Mouse (Mus musculus) frontal cortex, postnatal 36 days (tissue): ENCODE measurements around the gene Gm20518.

Experiments used
- DNase-seq, 2 experiments: peaks; one replicate each; pipeline ENCODE4 v3.0.0; 2022; ENCODE audit warnings: low spot score in 2 of 2

Gm20518 gene

DNA sequence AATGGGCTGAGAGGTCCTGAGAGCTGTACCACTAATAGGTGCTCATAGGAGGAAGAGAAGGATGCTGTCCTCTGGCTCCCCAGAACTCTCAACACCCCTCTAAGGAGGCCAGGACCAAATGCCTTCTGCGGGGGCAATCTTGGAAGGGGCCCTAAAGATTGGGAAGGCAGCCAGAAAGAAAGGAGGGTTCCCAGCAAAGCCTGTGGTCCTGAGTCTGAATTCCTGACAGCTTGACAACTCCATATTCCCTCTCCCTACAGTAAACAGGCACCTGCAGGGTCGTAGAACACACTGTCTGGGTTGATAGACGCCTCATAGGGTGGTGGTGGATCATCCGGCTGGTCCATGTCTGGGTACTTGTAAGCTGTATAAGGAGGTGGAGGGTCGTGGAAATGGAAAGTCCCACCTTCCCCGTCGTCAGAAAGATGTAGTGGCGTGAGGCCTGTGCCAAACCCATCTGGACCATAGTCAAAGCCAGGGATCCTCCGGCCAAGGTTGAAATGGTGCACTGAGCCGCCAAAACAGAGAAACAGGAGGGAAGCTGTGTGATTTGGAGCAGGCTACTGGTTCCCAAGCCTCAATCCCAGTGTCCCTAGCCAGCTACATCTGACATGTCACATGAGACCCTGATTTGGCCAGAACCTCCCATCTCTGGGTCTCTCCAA, 47.6 kb downstream of the Gm20518 start:
- DNase-seq = no peak

DNA sequence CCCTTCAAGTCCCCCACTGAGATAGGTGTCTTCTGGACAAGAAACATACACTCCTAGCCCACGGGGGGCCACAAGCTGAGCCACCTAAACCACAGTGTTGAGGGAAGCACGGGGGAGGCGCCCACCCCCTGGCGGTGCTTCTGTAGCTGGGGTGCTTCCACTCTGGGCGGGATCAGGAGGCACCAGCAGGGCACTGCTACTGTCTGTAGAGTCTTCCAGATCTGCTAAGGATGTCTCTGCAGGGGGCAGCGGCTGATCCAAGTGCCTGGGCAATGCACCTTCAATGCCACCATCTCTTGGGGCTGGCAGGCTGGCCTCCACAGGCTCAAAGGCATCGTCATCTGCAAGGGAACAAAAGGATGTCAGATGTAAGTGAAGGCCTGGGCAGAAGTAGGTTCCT, 49.0 kb downstream of the Gm20518 start:
- no peak for DNase-seq

DNA sequence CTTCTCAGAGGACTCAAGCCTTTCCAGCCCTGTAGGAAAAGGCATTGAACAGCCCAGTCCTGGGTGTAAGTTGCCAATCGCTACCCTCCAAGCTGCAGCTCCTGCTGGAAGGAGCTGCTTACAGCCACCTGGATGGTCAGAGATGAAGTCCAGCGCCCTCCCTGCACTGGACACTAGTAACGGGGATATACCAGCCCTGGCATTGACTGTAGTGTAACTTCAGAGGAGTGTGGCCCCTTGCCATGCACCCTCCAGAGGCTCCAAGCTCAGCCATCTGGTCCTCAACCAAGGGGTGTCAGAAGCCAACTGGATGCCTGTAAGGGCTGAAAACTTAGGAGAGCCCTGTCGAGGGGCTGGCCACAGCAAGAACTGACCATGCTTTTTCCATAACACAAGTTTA, 51.5 kb downstream of the Gm20518 start:
- no peak for DNase-seq

DNA sequence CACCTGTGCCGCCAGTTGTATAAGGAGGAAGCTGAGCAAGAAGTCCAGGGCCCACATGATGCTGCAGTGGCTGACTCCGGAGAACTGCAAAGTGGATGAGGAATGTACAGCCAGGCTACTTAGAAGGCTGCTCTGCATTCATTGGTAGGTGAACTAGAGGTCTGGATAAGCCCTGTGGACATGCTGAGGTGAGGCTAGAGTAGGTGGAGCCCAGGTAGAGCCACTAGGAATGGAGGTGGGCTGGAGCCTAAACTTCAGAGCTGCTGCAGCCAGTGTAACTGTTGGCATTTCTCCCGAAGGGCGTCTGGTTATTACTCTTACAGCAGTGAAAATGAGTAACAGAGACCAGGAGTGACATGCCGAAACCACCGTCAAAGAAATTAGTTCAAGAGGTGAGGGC, 53.4 kb downstream of the Gm20518 start, which contains the start of gene Car15:
Gene Car15 (minus strand): TSS at position 314 of the 400 bp plus-strand sequence.
- no peak for DNase-seq

DNA sequence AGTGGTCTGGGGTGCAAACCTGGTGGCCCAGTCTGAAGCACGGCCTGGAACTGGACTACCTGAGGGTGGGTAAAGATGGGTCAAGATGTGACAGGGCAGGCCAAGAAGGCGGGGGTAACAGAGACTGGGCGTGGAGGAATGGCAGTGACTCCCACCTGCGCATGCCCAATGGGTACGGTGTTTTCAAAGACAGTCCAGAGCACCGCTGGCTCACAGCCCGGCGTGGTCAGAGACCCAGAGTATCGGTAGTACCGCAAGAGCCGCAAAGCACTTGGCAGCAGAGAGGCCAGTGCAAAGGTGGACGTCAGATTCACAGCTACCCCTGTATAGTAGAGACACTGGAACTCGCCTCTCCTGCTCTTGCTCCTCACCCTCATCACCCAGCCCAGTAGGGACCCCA, 56.0 kb downstream of the Gm20518 start:
- no peak for DNase-seq

DNA sequence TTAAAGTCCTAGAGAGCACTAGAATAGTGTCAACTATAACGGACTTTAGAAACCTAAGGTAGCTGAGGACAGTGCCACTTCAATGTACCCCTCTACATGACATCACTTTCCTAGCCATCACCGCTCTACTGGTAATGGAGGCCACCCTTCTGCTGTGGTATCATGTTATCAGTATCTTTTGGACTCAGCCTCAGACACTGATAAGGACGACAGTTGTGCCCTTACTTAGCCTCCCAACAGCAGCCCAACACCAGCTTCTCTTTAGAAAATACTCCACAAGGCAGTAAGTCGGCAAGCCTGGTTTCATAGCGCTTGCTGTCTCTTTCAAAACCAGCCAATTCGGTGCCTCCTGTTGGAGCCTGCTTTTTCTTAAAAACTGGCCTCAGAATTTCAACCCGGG, 56.9 kb downstream of the Gm20518 start:
- DNase-seq = no peak

DNA sequence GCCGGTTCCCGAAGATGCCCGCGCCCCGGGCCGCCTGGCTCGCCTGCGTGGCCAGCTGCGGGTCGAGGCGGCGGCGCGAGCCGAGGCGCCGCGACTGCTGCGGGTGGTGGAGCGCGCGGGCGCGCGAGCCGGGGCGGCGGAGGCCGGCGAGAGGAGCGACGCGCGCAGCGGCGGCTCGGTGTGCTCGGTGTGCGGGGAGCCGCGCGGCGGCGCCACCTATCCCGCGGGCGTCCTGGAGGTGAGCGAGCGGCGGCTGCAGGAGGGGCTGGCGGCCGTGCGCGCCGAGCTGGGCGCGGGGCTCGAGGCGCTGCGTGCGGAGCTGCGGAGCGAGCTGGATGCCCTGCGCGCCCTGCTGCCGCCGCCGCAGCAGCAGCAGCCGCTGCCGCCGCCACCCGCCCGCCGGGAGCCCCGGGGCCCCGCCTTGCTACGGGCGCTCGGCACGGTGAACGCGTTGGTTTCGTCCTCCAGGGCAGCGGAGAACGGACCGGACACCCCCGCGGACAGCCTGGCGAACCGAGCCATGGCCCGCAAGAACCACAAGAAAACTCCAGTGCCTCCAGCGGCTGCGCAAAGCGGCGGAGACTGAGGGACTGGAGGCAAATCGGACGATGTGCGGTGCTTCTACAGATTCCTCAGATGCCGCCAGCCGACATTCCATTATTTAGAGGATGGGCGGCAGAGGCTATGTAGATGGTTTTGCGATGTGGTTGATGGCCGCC, 57.6 kb downstream of the Gm20518 start:
- peak; percentile 67 to 68 for DNase-seq

DNA sequence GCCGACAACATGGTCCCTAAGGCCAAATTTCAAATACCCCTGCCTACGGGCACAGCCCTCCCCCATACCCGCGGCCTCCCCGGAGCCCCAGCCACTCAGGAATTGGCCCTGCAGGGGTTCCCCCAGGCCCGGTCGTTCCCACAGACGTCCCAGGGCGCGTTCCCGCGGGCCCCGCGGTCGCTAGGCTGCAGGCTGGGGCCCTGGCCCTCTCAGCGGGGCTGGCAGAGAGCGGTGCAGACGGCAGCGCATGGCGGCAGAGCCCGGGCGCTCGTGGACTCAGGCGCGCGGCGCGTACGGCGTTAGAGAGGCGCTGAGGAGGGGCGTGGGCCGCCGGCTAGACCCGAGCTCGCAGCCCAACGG, 58.2 kb downstream of the Gm20518 start:
- DNase-seq = peak; percentile 56 to 65

DNA sequence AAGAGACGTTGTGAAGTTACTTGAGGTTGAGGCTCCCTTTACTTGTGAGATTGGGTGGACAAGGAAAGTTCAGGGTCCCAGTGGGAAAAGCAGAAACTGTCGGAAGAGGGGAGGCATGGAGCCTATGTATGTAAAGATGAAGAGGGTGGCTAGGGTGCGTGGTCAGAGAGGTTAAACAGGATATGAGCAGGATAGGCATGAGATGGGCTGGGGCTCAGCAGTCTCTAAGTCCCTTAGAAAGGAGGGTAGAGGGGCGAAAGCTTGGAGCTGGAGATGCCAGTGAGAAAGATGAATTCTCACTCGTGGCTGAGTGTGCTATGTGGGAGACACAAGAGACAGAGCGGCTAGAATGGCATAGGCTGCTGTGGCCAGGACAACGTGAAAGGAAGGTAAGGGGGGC, 58.6 kb downstream of the Gm20518 start, which contains the start of gene B830017H08Rik:
Gene B830017H08Rik (plus strand): TSS at position 301 of the 400 bp plus-strand sequence.
- no peak for DNase-seq

DNA sequence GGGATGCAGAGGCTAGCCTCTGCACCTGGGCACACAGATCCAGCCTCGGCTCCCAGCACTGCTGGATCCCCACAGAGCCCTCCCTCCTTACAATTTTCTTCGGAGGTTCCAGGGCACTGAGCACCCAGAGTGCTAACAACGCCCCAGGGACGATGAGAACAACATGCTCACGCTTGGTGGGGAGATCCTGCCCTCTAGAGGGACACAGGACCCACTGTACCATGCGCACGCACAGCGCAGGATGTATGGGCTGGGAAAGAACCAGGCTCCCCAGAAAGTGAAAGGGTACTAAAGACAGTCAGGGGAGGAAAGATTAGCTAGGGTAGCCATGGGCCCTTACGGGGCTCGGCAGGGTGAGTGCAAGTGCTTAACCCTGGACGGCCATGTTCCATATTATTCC, 59.7 kb downstream of the Gm20518 start:
- no peak for DNase-seq

DNA sequence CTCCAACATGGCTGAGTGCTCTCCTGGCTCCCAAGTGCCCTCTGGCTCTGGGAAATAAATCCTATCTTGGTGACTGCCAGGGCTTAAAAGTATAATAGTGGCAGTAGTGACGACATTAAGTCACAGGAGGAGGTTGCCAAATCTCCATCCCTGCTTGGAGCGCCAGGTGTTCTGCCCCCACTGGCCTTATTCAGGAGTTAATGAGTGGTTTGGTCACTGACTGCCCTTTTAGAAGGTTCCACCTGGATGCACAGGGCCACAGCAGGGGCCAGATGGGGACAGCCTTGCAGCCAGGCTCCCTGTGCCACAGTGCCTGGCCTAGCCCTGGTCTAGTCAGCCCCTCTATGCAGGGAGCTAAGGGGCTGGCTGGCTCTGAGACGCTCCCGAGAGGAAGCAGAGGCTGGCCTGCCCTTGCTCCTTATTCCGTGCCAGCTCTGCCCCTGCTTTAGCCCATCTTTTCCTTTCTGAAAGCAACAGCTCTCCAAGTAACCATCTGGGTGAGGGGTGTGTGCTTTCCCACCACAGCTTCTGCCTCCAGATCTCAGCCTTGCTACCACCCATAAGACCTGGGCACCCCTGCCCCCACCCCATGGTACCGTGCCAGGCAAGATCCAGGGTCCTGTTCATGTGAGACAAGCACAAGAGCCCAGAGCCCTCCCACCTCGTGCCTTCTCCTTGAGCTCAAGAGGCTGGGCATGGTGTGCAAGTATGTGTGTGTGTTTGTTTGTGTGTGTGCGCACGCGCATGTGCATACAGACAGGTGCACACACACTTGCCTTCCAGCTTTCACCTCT, 60.9 kb downstream of the Gm20518 start:
- DNase-seq = no peak

DNA sequence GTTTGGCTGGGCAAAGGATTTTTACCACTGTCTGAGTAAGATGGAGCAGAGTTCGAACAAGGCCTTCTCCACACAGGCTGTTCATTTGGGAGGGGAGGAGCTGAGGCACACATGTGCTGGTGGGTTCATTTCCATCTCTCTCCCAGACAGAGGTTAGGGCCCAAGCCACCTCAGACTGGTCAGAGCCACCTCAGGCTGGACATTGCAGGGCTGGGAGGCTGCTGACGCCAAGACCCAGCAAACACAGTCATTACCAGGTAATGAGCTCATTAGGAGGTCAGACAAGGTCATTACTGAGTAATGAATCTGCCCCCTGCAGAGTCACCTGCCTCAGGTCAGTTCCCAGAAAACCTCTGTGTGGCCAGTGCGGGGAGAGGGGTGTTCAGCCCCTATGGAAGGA, 62.6 kb downstream of the Gm20518 start:
- DNase-seq = no peak

DNA sequence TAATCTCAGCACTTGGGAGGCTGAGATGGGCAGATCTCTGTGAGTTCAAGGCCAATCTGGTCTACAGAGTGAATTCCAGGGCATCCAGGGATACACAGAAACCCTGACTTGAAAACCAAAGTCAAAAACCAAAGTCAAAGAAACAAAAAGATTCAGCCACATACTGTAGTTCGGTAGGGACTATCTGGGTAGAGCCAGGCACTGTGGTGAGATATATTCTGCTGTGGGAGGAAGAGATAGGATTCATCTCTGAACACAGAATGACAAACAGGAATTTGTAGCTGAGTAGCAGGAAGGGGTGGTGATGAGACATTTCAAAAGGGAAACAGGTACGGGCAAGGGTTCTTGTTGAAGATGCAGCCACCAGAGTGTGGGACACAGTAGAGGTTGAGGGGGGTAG, 63.2 kb downstream of the Gm20518 start:
- no peak for DNase-seq

DNA sequence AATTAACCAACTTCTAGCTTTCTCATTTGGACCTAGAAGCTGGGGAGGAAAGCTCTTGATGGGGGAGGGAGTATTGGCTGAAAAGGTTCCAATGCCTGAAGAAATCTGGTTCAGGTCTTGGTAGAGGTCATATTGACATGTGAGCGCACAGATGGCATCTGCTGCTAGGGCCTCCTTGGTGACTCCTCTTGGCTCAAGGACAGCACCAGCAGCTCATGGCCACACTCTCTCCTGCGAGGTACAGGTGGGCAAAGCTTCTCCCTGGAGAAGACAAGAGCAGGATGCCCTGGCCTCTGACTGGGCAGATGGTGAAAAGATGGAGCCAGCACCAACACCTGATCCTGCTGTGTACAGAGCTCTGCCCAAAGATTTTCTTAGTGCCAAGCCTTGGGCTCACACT, 65.0 kb downstream of the Gm20518 start:
- no peak for DNase-seq

DNA sequence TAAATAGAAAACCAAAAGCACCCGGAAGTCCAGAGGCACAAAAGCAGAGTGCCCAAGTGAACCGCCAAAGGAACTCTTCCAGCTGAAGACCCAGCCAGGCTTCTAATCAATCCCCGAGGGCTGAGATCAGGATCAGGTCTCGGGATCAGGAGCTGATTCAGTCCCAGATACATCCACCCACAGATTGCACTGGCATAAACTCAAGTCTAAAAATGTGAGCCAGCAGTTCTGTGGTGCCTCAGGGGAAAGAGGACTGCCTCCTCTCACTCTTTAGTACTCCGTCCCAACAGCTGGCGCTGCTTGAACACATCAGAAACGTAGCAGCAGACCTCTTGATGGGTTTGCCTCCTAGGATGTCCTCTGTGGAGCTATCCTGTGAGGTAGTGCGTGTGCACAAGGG, 74.9 kb downstream of the Gm20518 start:
- DNase-seq = no peak

DNA sequence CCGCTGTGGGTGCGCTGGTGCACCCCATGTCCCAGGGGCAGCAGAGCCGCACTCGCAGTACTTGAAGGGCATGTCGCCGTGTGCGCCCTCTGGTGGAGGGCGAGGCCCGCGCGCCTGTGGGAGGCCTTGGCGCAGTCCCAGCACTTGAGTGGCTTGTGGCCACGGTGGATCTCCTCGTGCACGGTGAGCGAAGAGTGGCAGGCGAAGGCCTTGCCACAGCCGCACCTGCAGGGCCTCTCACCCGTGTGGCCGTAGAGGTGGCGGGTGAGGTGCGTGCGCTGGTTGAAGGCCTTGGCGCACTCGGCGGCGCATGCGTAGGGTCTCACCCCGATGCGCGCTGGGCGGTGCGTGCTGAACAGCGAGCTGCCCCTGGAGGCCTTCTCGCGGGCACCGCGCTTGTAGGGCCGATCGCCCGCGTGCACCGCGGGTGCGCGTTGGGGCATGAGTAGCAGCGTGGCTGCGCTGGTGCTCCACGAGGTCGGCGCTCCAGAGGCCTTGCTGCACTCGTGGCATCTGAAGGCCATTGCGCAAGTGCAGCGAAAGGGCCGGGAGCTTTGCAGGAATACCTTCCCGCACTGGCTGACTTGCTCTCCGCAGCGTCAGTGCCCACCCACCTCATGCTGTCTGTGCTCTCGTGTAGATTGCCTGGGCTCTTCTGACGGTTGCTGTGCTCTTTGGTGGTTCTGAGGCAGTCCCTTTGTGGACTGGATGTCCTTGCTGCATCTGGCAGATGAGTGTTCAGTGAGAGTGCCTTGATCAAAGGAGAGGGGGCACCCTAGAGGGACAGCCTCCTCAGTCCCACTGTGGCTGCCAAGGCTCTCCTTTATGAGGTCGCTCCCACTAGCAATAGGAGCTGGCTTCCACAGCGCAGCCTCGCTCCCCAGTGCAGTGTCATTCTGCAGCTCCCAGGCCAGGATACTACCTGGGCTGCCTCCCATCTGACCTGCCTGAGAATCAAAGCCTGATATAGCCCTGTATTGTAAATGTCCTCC, 75.8 kb downstream of the Gm20518 start:
- peak; percentile 60 to 64 for DNase-seq

DNA sequence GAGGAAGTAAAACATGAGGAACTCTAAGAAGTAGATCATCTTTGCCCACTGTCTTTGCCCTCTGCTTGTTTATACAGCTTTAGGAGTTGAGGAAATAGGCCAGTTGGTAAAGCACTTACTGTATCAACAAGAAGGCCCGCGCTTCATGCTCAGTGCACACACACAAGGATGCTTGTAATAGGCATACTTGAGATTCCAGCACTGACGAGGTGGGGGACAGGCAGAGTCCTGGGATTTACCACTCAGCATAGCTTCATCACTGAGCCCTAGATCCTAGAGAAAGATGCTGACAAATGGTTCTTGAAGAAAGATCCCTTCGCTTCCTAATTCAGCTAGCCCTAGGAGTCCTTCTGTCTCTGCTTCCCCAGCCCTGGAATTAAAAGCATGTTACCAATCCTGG, 78.3 kb downstream of the Gm20518 start:
- no peak for DNase-seq

DNA sequence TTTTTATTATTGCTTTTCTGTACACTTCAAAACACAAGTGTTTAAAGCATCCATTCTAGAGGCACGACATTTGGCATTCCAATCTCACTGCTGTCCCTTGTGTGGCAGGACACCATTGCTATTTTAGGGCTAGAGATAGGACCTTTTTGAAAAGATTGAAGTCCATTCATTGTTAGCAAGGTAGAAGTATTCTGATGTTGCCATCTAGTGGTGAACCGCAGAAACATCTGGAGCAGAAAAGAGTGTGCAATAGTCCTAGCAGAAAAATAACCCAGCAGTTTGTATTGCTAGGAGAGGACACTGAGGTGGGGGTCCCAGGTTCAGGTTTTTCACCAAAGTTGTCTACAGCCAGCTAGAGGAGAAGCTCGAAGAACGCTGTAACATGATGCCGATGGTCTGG, 79.4 kb downstream of the Gm20518 start:
- peak in 1 of 2 experiments; percentile 62 for DNase-seq

DNA sequence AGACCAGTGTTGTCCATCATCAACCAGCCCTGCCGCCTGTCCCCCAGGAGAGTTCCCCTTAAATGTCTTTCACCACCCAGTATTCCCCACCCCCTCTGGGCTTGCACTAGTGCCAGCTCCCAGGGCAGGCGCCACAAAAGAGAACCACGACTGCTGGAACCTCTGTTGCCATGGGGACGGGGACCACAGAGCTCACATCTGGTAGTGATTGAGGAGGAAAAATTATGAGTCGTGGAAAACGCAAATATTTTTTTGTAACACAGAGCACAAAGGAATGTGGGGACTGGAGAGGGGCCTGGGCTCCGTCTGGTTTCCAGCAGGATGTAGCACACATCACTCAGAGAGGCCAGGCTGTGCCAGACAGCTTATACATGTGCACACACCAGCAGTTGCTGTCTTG, 81.8 kb downstream of the Gm20518 start:
- no peak for DNase-seq

DNA sequence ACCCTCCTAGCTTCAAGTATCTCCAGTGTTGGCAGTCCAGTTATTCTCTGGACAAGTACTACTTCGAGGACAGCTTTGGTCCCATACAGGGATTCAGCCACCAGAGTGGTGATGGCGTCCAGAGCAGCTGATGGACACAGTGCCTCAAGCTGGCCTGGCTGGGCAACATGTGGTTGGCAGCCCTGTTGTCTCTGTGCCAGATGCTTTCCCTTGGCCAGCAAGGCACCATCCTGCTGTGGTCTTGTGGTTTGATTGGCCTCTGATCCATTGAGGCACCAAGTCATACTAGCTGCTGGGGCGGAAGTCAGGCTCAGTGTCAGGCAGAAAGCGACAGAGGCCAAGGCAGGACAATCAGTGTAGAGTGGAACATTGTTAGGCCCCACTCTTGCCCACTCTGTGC, 82.3 kb downstream of the Gm20518 start:
- DNase-seq = no peak

DNA sequence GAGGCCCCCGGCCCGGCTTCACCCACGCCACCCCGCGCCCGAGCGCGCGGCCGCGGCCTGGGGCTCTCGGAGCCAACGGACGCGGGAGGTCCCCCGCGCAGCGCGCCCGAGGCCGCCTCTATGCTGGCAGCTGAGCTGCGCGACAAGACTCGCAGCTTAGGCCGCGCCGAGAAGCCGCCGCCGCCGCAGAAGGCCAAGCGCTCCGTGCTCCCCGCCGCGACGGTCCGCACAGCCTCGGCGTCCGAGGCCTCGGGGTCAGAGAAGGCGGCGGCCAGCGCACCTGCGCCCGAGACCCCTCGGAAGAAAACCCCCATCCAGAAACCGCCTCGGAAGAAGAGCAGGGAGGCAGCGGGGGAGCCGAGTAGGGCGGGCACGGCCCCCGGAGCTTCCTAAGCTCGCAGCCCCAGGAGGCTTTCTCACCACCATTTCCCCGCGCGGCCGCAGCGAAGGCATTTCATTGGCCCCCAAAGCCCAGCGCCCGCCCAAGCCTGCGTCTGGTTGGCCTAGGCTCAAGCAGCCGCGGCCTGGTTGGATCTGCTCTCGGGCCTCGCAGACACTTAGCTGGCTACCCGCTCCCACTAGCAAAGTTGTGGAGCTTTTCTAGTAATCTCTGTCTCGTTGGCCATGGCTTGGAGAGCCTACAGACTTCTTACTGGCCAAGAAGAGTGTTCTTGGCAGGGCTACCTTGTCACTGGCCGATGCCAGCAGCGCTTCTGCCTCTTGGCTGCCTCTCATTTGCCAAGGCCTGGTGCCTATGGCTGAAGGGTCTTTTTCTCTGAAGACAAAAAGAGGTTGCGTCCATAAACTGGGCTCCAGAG, 84.1 kb downstream of the Gm20518 start:
- peak; percentile 85 to 90 for DNase-seq
